Comparison of ENCODE assay signal across 18 mouse cellular contexts in genomic region chr17:33639743-33640142, GRCm38 (mm10). TPM values are rescaled to one million over a fixed set of nuclear protein-coding genes. Genes with fewer than 3 reads are reported as not detected.
A peak's percentile ranks its signal among the peaks of the same experiment; 100 is the strongest.
DNase-seq lines count a peak whose midpoint lies in the region; ATAC-seq and TF ChIP-seq lines count a peak whose summit lies in the region.
"Had no signal": no experiment of that assay in that cellular context is flagged by ENCODE, and none has a peak within 500 bp of the region (broad histone marks: within the 10 kb centered on the region; RNA-seq: fewer than 3 reads in every experiment).

No protein-coding gene starts in this region.

- in situ Hi-C loops in ES-E14 (cut with MboI; ENCODE audit: low sequenced_read_pairs in 2 of 2, unreplicated experiment in 2 of 2), result no loop called here

- TF ChIP-seq CTCF in liver, postnatal 0 days (IDR thresholded peaks at IDR 0.05; ENCODE audit: low read depth), result no peak
- no peak for TF ChIP-seq CTCF in forebrain, postnatal 0 days (IDR thresholded peaks at IDR 0.05; ENCODE audit: low read depth)

- no peak for TF ChIP-seq EP300 in liver, postnatal 0 days (IDR thresholded peaks at IDR 0.05; ENCODE audit: low read depth)

- no peak overlapping the region for H3K27ac ChIP-seq in kidney, embryonic 15.5 days
- H3K27ac ChIP-seq in ES-E14 (ENCODE audit: insufficient read depth, low read depth, low read length, poor library complexity, severe bottlenecking), result no peak overlapping the region
- H3K27ac ChIP-seq in liver, postnatal 0 days (ENCODE audit: low read depth), result peak overlapping the region; percentile 65
- no peak overlapping the region for H3K27ac ChIP-seq in forebrain, postnatal 0 days (ENCODE audit: low read depth, low read length)
- H3K27ac ChIP-seq: forebrain, embryonic 13.5 days; limb, embryonic 10.5 days; lung, embryonic 15.5 days had no signal

- no peak overlapping the region for H3K4me3 ChIP-seq in kidney, embryonic 15.5 days (replicated peaks)
- H3K4me3 ChIP-seq in ES-E14 (ENCODE audit: insufficient read depth in 1 of 2, low read depth in 1 of 2, low read length in 2 of 2, poor library complexity in 1 of 2, severe bottlenecking in 1 of 2), result no peak overlapping the region
- H3K4me3 ChIP-seq in liver, postnatal 0 days (ENCODE audit: low read depth, low read length), result peak overlapping the region; percentile 19; the same call in 1 of the 2 replicates
- H3K4me3 ChIP-seq in forebrain, postnatal 0 days (ENCODE audit: low read depth, low read length), result no peak overlapping the region
- H3K4me3 ChIP-seq: forebrain, embryonic 13.5 days; limb, embryonic 10.5 days; lung, embryonic 15.5 days had no signal

- peaks cover 36% of the 10 kb centered on the region for H3K36me3 ChIP-seq in kidney, embryonic 15.5 days
- H3K36me3 ChIP-seq in ES-E14 (ENCODE audit: control insufficient read depth, insufficient read depth, low read length, poor library complexity, severe bottlenecking), result peaks cover 4% of the 10 kb centered on the region
- H3K36me3 ChIP-seq in liver, postnatal 0 days (replicated peaks; ENCODE audit: insufficient read depth, low read length), result peaks cover 12% of the 10 kb centered on the region
- H3K36me3 ChIP-seq in forebrain, postnatal 0 days (ENCODE audit: insufficient read depth), result peaks cover 27% of the 10 kb centered on the region

- ATAC-seq in kidney, embryonic 15.5 days (replicated peaks; ENCODE audit: low FRiP score), result peak; percentile 44; the same call in 1 of the 2 replicates
- ATAC-seq in granulocyte monocyte progenitor cell, adult 5-6 weeks (replicated peaks; ENCODE audit: poor library complexity, severe bottlenecking), result peak; percentile 73
- peak; percentile 47 for ATAC-seq in liver, postnatal 0 days
- ATAC-seq in forebrain, postnatal 0 days, result no peak
- ATAC-seq: forebrain, embryonic 13.5 days; hindbrain, embryonic 16.5 days had no signal

- H3K27me3 ChIP-seq in kidney, embryonic 15.5 days, result no peaks in the 10 kb centered on the region
- no peaks in the 10 kb centered on the region for H3K27me3 ChIP-seq in liver, postnatal 0 days (ENCODE audit: insufficient read depth, low read length)
- no peaks in the 10 kb centered on the region for H3K27me3 ChIP-seq in forebrain, postnatal 0 days (ENCODE audit: insufficient read depth, low read length)
- H3K27me3 ChIP-seq: forebrain, embryonic 13.5 days; lung, embryonic 15.5 days had no signal

- 64% methylated on average over 6 of the region's 6 CpGs for WGBS in kidney, embryonic 15.5 days
- 15% methylated on average over 6 of the region's 6 CpGs for WGBS in liver, postnatal 0 days (ENCODE audit: insufficient replicate concordance)
- WGBS in forebrain, postnatal 0 days, result 73% methylated on average over 6 of the region's 6 CpGs

- H3K4me1 ChIP-seq in kidney, embryonic 15.5 days, result no peaks in the 10 kb centered on the region
- peaks cover 6 to 9% of the 10 kb centered on the region in 2 experiments; a peak in 3 of 4 replicates for H3K4me1 ChIP-seq in ES-E14 (ENCODE audit: control insufficient read depth in 2 of 2, insufficient read depth in 2 of 2, low read length in 2 of 2, poor library complexity in 1 of 2)
- H3K4me1 ChIP-seq in liver, postnatal 0 days (ENCODE audit: insufficient read depth), result peaks cover 3% of the 10 kb centered on the region
- H3K4me1 ChIP-seq in forebrain, postnatal 0 days (ENCODE audit: insufficient read depth), result no peaks in the 10 kb centered on the region
- H3K4me1 ChIP-seq: forebrain, embryonic 13.5 days; limb, embryonic 10.5 days; lung, embryonic 15.5 days had no signal

- no peaks in the 10 kb centered on the region for H3K9me3 ChIP-seq in kidney, embryonic 15.5 days (replicated peaks)
- H3K9me3 ChIP-seq in ES-E14 (ENCODE audit: control insufficient read depth, insufficient read depth, low read depth, low read length), result no peaks in the 10 kb centered on the region
- H3K9me3 ChIP-seq in liver, postnatal 0 days (ENCODE audit: low read length), result no peaks in the 10 kb centered on the region
- no peaks in the 10 kb centered on the region for H3K9me3 ChIP-seq in forebrain, postnatal 0 days (ENCODE audit: low read length)
- H3K9me3 ChIP-seq: forebrain, embryonic 13.5 days; limb, embryonic 10.5 days; lung, embryonic 15.5 days had no signal

- no peak overlapping the region for H3K4me2 ChIP-seq in kidney, embryonic 15.5 days
- H3K4me2 ChIP-seq in liver, postnatal 0 days (ENCODE audit: low read depth, low read length), result peak overlapping the region; percentile 42; the same call in 1 of the 2 replicates
- no peak overlapping the region for H3K4me2 ChIP-seq in forebrain, postnatal 0 days (ENCODE audit: low read depth)
- H3K4me2 ChIP-seq: forebrain, embryonic 13.5 days; heart, embryonic 11.5 days; lung, embryonic 15.5 days; midbrain, embryonic 11.5 days had no signal

- no peak for DNase-seq in kidney, adult 18-20 months
- no peak for DNase-seq in ES-E14 (ENCODE audit: low read depth, low spot score)
- DNase-seq in liver, postnatal 0 days, result no peak
- DNase-seq in forebrain, postnatal 0 days, result no peak
- DNase-seq in urinary bladder, postnatal 36 days (ENCODE audit: low spot score in 2 of 2), result no peak
- no peak for DNase-seq in right cerebral cortex, postnatal 36 days (ENCODE audit: low spot score in 2 of 2)
- DNase-seq: cerebellum, adult 9-10 months; kidney, adult 2 months; thymus, adult 18-20 months had no signal

- no peak overlapping the region for H3K9ac ChIP-seq in kidney, embryonic 15.5 days
- no peak overlapping the region for H3K9ac ChIP-seq in ES-E14 (ENCODE audit: insufficient read depth, low read depth, low read length, poor library complexity, severe bottlenecking)
- no peak overlapping the region for H3K9ac ChIP-seq in liver, postnatal 0 days (replicated peaks)
- no peak overlapping the region for H3K9ac ChIP-seq in forebrain, postnatal 0 days
- H3K9ac ChIP-seq: forebrain, embryonic 13.5 days; lung, embryonic 15.5 days had no signal

TF ChIP-seq in ES-E14, 5 proteins besides CTCF, POLR2A, EP300 and RAD21:
- TF ChIP-seq ZNF384 (IDR thresholded peaks at IDR 0.05; ENCODE audit: low read depth, low read length) (peak; percentile 88), ZC3H11A (IDR thresholded peaks at IDR 0.05; ENCODE audit: borderline replicate concordance, low read depth, low read length) (no peak), MAFK (IDR thresholded peaks at IDR 0.05; ENCODE audit: insufficient read depth, low read depth, low read length) (peak; percentile 54), HCFC1 (IDR thresholded peaks at IDR 0.05; ENCODE audit: borderline replicate concordance, insufficient read depth, low read length) (no peak), CHD2 (IDR thresholded peaks at IDR 0.05; ENCODE audit: low read depth, low read length) (no peak)

RNA-seq across cellular contexts. Expression of gene Pram1, which starts 1.9 kb away (rescaled TPM):
- polyA plus RNA-seq in kidney, embryonic 15.5 days (2015; fragmentation: Nextera tagmentation; extraction: Ambion mirVana), result 0.80 TPM in 1 of 2 replicates, not detected in the other
- total RNA-seq in ES-E14 (2012; rRNA removed), result 0.45 and 0.69 TPM in 2 replicates
- total RNA-seq in granulocyte monocyte progenitor cell, adult 5-6 weeks (2014; fragmentation: Nextera tagmentation), result 33.9 TPM in 2 replicates
- 5.6 and 8.1 TPM in 2 replicates for total RNA-seq in granulocyte monocyte progenitor cell, adult 5-6 weeks (2017)
- 5.7 TPM in 2 replicates for polyA plus RNA-seq in liver, postnatal 0 days (2015; fragmentation: Nextera tagmentation; extraction: Ambion mirVana)
- total RNA-seq in forebrain, postnatal 0 days (2014; rRNA removed), result not detected in 2 replicates
- polyA plus RNA-seq in forebrain, postnatal 0 days (2015; fragmentation: Nextera tagmentation; extraction: Ambion mirVana), result 0.14 and 0.30 TPM in 2 replicates
- polyA plus RNA-seq: C2C12 had no signal

RNA-seq across cellular contexts. Expression of gene Zfp414, which starts 10.9 kb away (rescaled TPM):
- 43.4 and 56.6 TPM in 2 replicates for polyA plus RNA-seq in kidney, embryonic 15.5 days (2015; fragmentation: Nextera tagmentation; extraction: Ambion mirVana)
- total RNA-seq in ES-E14 (2012; rRNA removed), result 13.6 and 19.8 TPM in 2 replicates
- total RNA-seq in granulocyte monocyte progenitor cell, adult 5-6 weeks (2014; fragmentation: Nextera tagmentation), result 73.2 and 79.9 TPM in 2 replicates
- 23.1 and 28.2 TPM in 2 replicates for total RNA-seq in granulocyte monocyte progenitor cell, adult 5-6 weeks (2017)
- polyA plus RNA-seq in liver, postnatal 0 days (2015; fragmentation: Nextera tagmentation; extraction: Ambion mirVana), result 13.7 and 14.3 TPM in 2 replicates
- total RNA-seq in forebrain, postnatal 0 days (2014; rRNA removed), result 31.2 and 58.8 TPM in 2 replicates
- 71.8 and 72.0 TPM in 2 replicates for polyA plus RNA-seq in forebrain, postnatal 0 days (2015; fragmentation: Nextera tagmentation; extraction: Ambion mirVana)

RNA-seq across cellular contexts. Expression of gene Hnrnpm, which starts 46.9 kb away (rescaled TPM):
- polyA plus RNA-seq in kidney, embryonic 15.5 days (2015; fragmentation: Nextera tagmentation; extraction: Ambion mirVana), result 369 and 383 TPM in 2 replicates
- total RNA-seq in ES-E14 (2012; rRNA removed), result 151 and 195 TPM in 2 replicates
- 501 and 545 TPM in 2 replicates for total RNA-seq in granulocyte monocyte progenitor cell, adult 5-6 weeks (2014; fragmentation: Nextera tagmentation)
- total RNA-seq in granulocyte monocyte progenitor cell, adult 5-6 weeks (2017), result 269 and 307 TPM in 2 replicates
- polyA plus RNA-seq in liver, postnatal 0 days (2015; fragmentation: Nextera tagmentation; extraction: Ambion mirVana), result 91.9 and 96.6 TPM in 2 replicates
- 73.6 and 87.1 TPM in 2 replicates for total RNA-seq in forebrain, postnatal 0 days (2014; rRNA removed)
- 135 and 151 TPM in 2 replicates for polyA plus RNA-seq in forebrain, postnatal 0 days (2015; fragmentation: Nextera tagmentation; extraction: Ambion mirVana)
